Mouse (Mus musculus) forebrain, embryonic 14.5 days (tissue): ENCODE data around the gene Gm49394. TPM values are rescaled to one million over a fixed set of nuclear protein-coding genes. Genes with fewer than 3 reads are reported as not detected.

Source experiments
- ATAC-seq: fragments of 200-750 bp; cut with Nextera tagmentation; 2 replicates; pipeline ENCODE4 v1.8.0; 2017; ENCODE audit warnings: mild to moderate bottlenecking, moderate library complexity
- DNase-seq: peaks from one replicate; pipeline ENCODE4 v3.0.0-alpha.2; 2015; ENCODE audit warnings: low spot score
- H3K27ac ChIP-seq: fragments of 300-500 bp; sonication (generic); 2 replicates; pipeline ENCODE4 v1.5.1; 2014; ENCODE audit warnings: low read depth, mild to moderate bottlenecking, control low read depth, low read length, moderate library complexity
- H3K27me3 ChIP-seq: fragments of 300-500 bp; sonication (generic); replicated peaks from 2 replicates; pipeline ENCODE4 v1.6.1; 2014; ENCODE audit warnings: low read length, control low read depth, mixed read lengths; ENCODE audit not compliant: control insufficient read depth, insufficient read depth
- H3K36me3 ChIP-seq: fragments of 300-500 bp; sonication (generic); 2 replicates; pipeline ENCODE4 v1.6.1; 2014; ENCODE audit warnings: low read length, control low read depth; ENCODE audit not compliant: control insufficient read depth, insufficient read depth
- H3K4me1 ChIP-seq: fragments of 300-500 bp; sonication (generic); 2 replicates; pipeline ENCODE4 v1.6.1; 2014; ENCODE audit warnings: antibody characterized with exemption, low read length, control low read depth; ENCODE audit not compliant: control insufficient read depth, insufficient read depth
- H3K4me2 ChIP-seq: fragments of 300-500 bp; sonication (generic); 2 replicates; pipeline ENCODE4 v1.6.1; 2014; ENCODE audit warnings: mild to moderate bottlenecking, control low read depth, low read length
- H3K4me3 ChIP-seq: fragments of 300-500 bp; sonication (generic); 2 replicates; pipeline ENCODE4 v1.5.1; 2014; ENCODE audit warnings: low read depth, low read length, control low read depth
- H3K9ac ChIP-seq: fragments of 300-500 bp; sonication (generic); 2 replicates; pipeline ENCODE4 v1.6.1; 2014; ENCODE audit warnings: mild to moderate bottlenecking, low read length, control low read depth, moderate library complexity
- H3K9me3 ChIP-seq: fragments of 300-500 bp; sonication (generic); replicated peaks from 2 replicates; pipeline ENCODE4 v1.6.1; 2016; ENCODE audit warnings: low read length, control low read depth, mixed read lengths; ENCODE audit not compliant: control insufficient read depth
- WGBS: fragments of 180-500 bp; shearing (Covaris S2); extraction: QIAGEN DNeasy Blood & Tissue Kit; methylation state at CpG from one replicate; pipeline ENCODE4 v1.1.7; 2014; 5-methylcytosine and 5-hydroxymethylcytosine counted together
- polyA plus RNA-seq: library from polyadenylated mRNA; unstranded; fragments of >200 nt; fragmentation: Nextera tagmentation; extraction: Ambion mirVana; gene quantifications from 2 replicates; pipeline ENCODE4 v1.2.1, GENCODE M21; 2014

The Gm49394 gene
- not detected in 2 replicates for polyA plus RNA-seq

DNA sequence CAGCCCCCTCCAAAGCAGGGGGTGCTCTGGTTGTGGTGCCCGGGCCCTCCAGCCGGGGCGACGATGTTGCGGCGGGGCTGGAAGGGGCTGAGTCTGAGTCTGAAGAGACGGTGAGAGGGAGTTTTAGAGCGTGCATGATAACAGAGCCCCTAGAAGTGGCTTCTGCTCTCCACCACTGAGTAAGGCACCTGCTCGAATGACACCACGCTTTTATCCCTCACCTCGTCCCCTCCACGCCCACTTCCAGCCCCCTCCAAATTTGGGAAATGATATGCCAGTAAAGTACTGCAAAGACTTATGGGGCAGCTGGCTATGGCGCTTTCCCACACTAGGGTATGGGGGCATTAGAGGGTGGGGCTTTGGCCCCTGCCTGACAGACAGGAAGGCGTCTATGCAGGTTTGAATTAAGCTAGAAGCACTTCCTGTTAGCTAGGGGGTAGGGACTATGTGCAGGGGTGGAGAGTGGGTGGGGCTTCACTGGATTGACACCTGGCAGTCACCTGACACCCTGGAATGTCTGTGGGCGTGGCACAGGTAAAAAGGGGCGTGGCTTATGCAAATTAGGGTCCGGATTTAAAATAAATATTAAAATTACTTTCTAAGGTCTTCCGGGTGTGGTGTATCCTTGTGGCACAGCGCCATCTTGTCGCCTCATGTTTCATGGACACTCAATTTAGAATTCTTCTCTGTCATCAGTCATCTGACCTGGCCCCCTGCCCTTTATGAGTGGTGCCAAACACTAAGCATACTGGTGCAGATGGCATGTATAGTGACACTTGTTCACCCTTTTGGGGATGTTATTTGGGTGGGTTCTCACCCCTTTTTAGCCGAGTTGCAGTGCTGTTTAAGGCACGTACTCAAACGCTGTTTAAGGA is at the start of gene Gm49394:
Gm49394 (minus strand) TSS at position 192 of the 875 bp plus-strand sequence.
- Histone ChIP-seq H3K9ac (no peak within 1 kb of the TSS), H3K4me2 (no peak within 1 kb of the TSS), H3K9me3 (peaks cover 7% of the 10 kb centered on the region; the same call in 1 of the 2 replicates), H3K27ac (no peak within 1 kb of the TSS), H3K4me1 (no peaks in the 10 kb centered on the region), H3K4me3 (no peak within 1 kb of the TSS), H3K36me3 (no peaks in the 10 kb centered on the region), H3K27me3 (peaks cover 18% of the 10 kb centered on the region)
- no peak for DNase-seq
- no peak for ATAC-seq
- WGBS = 84% methylated on average over 23 of the region's 23 CpGs

DNA sequence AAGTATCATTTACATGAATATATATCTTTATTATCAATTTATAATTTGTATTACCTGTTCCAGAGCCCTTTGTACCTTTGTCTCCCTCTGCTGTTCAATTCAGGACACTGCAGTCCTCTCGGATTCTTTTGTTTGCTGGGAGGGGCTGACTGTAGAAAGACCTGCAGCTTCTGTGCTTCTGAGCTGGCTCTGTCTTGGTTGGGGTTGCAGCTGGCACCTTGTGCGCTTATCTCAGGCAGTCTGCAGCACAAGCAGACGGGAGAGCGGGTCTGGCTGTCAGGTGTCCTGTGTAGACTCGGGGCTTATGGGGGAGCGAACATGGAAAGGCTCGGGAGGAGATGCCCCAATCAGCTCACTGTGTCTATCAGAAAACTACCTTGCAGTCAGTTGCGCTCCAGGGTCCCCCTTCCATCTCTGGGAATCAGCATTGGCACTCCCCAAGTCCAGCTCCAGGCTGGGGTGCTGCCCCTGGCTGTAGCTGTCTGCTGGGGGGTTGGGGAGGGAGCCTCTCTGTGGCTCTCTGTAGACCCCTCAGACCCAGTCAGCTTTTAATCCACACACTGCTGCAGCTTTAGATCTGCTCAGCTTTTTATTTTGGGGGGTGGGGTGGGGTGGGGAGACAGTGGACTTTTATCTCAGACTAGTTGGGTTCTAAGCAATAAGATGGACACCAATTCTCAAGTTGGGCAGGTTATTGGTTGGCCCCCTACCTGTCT is 45.2 kb upstream of the Gm49394 start:
- Histone ChIP-seq H3K27me3 (no peaks in the 10 kb centered on the region), H3K27ac (no peak overlapping the region), H3K36me3 (no peaks in the 10 kb centered on the region), H3K4me1 (no peaks in the 10 kb centered on the region), H3K9me3 (no peaks in the 10 kb centered on the region), H3K4me2 (peak overlapping the region; percentile 49), H3K4me3 (peak overlapping the region; percentile 21), H3K9ac (peak overlapping the region; percentile 68)
- ATAC-seq (peak; percentile 54), DNase-seq (peak; percentile 79)
- whole genome bisulfite sequencing = 14% methylated on average over 8 of the region's 8 CpGs

DNA sequence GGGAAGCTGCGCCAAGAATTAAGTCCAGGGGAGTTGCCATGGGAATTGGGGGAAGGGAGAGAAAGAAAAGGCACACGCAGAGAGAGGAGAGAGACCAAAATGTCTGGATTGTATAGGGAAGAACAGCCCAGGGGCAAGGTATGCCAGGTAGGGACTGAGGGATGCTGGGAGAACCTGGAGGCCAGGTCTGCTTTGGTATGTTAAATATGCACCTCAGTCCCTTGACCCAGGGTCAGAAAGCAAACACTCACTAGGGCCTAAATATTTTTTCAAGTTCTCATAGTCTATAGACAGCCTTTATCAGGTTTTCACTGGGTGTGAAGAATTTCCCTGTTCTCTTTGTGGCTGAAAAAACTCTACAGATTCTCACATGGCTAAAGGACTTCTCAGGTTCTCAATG is 37.1 kb upstream of the Gm49394 start:
- Histone ChIP-seq H3K9ac (no peak overlapping the region), H3K4me3 (no peak overlapping the region)
- WGBS = 75% methylated on average over 2 of the region's 2 CpGs

DNA sequence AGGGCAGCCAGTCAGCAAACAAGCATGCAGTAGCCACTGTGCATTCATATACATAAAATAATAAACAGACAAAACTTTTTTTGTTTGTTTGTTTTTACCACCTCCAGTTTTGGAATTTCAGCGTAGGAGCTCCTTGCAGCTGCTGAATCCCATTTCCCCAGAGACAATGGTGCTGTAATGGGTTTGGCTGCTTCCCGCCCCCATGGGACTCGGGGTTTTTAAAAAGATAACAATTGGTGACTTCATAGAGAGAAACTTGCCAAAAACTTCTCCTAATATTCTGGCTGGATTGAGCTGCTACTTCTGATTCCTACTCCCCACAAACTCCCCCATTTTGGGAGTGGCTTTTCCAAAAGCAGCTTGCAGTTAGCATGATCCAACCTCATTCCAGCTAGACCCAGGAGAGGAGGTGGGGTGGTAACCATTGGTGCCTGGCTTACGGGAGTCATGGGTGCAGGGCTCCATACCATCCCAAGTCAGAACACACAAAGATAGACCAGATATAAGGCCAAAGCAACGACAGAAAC is 29.7 kb upstream of the Gm49394 start:
- Histone ChIP-seq H3K4me3 (no peak overlapping the region), H3K9ac (no peak overlapping the region), H3K27ac (no peak overlapping the region), H3K4me1 (no peaks in the 10 kb centered on the region), H3K9me3 (no peaks in the 10 kb centered on the region), H3K4me2 (no peak overlapping the region), H3K36me3 (no peaks in the 10 kb centered on the region), H3K27me3 (no peaks in the 10 kb centered on the region)
- no peak for DNase-seq
- no peak for ATAC-seq
- WGBS = 63% methylated on average over 5 of the region's 5 CpGs

More for the DNA sequence above, 37.1 kb upstream of the Gm49394 start:
- Histone ChIP-seq H3K4me1 (no peaks in the 10 kb centered on the region), H3K4me2 (no peak overlapping the region), H3K9me3 (no peaks in the 10 kb centered on the region), H3K27ac (no peak overlapping the region), H3K27me3 (no peaks in the 10 kb centered on the region), H3K36me3 (no peaks in the 10 kb centered on the region)
- DNase-seq (no peak), ATAC-seq (no peak)

DNA sequence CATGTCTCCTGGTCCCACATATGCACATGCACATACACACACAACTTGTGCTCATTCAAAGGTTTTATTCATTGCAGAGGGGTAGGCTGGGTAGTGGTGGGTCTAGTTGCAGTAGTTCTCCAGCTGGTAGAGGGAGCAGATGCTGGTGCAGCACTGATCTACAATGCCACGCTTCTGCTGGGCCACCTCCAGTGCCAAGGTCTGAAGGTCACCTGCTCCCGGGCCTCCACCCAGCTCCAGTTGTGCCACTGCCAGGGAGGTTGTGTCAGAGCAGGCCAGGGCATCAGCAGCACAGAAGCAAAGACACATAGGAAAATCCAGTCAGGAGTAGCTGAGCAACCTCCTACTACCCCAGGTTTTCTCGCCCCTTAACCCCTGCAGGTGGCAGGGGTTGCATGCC is 8.9 kb upstream of the Gm49394 start:
- no peak for ATAC-seq
- Histone ChIP-seq H3K27ac (no peak overlapping the region), H3K4me1 (no peaks in the 10 kb centered on the region), H3K4me3 (no peak overlapping the region), H3K27me3 (no peaks in the 10 kb centered on the region), H3K4me2 (no peak overlapping the region), H3K9ac (no peak overlapping the region), H3K9me3 (no peaks in the 10 kb centered on the region), H3K36me3 (no peaks in the 10 kb centered on the region)
- no peak for DNase-seq
- WGBS = 89% methylated on average over 3 of the region's 3 CpGs

DNA sequence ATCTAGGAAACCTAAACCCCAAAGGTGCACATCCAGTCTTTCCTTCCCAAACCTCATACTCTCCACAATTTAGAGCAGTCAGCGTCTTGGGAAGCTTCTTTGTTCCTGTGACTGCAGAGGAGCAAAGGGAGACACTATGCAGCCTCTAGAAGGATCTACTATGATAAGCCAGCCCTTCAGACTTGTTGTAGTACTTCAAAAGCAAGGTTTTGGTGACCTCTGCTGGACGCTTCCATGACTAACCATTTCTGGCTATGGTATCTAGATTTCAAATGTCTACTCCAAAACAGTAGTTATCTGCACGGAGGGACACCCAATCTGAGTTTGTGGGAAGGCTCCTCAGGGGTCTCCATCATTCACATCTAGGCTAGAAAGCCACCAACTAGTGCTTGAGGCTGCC is 5.9 kb upstream of the Gm49394 start:
- 16% methylated on average over 3 of the region's 3 CpGs for WGBS
- no peaks in the 10 kb centered on the region for H3K27me3 ChIP-seq
- H3K27ac ChIP-seq = no peak overlapping the region
- H3K9ac ChIP-seq = no peak overlapping the region
- no peak overlapping the region for H3K4me3 ChIP-seq
- DNase-seq = peak; percentile 85
- no peaks in the 10 kb centered on the region for H3K4me1 ChIP-seq
- no peak for ATAC-seq
- H3K36me3 ChIP-seq = no peaks in the 10 kb centered on the region
- no peak overlapping the region for H3K4me2 ChIP-seq
- H3K9me3 ChIP-seq = no peaks in the 10 kb centered on the region

DNA sequence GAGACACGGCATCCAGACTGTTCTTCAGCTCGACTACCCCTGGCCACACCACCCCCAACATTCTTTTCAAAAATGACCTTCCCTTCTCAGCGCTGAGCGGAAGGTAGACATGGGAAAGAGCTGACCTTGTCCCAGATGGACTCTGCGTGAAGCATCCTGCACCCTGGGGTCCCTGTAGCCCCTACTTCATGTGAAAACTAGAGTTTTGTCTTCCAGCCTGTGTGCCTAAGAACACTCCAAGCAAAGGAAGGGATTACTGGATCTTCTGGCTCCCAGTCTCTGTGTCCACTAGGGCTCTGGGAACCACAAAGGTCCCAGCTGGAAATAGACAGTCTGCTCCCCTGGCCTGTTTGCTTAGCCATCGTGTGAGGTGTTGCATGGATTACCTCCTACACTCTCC is 5.4 kb upstream of the Gm49394 start:
- H3K27ac ChIP-seq = no peak overlapping the region
- no peak overlapping the region for H3K4me3 ChIP-seq
- WGBS = 69% methylated on average over 6 of the region's 6 CpGs
- H3K36me3 ChIP-seq = no peaks in the 10 kb centered on the region
- DNase-seq = no peak
- no peak for ATAC-seq
- no peaks in the 10 kb centered on the region for H3K4me1 ChIP-seq
- no peak overlapping the region for H3K9ac ChIP-seq
- no peak overlapping the region for H3K4me2 ChIP-seq
- no peaks in the 10 kb centered on the region for H3K27me3 ChIP-seq
- H3K9me3 ChIP-seq = peaks cover 3% of the 10 kb centered on the region; the same call in 1 of the 2 replicates

DNA sequence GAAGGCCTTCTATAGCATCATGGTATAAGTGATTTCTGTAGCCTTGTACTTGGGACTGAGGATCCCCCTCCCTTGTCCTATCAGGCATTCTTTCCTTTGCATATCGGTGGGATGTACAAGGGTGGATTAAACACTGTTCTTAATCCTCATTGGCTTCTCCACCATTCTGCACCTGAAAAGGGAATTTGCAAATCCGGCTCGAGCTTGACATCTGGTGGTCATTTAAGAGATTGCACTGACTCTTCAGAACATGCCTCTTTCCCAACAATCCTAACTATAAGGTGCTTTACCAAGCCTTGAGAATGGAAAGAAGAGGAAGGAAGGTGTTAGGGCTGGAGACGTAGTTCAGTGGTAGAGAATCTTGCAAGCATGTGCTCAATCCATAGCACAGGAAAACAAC is 2.4 kb upstream of the Gm49394 start:
- no peaks in the 10 kb centered on the region for H3K4me1 ChIP-seq
- no peak overlapping the region for H3K9ac ChIP-seq
- peaks cover 7% of the 10 kb centered on the region; the same call in 1 of the 2 replicates for H3K9me3 ChIP-seq
- no peaks in the 10 kb centered on the region for H3K36me3 ChIP-seq
- H3K27me3 ChIP-seq = no peaks in the 10 kb centered on the region
- ATAC-seq (peak; percentile 42; the same call in 1 of the 2 replicates), DNase-seq (peak; percentile 78)
- 8% methylated on average over 4 of the region's 4 CpGs for WGBS
- H3K27ac ChIP-seq = no peak overlapping the region
- no peak overlapping the region for H3K4me2 ChIP-seq
- no peak overlapping the region for H3K4me3 ChIP-seq
